Mouse (Mus musculus) small intestine, adult 2 months (tissue): ENCODE results near the gene Sept9.

Experiments
- CTCF ChIP-seq: fragments of 200-500 bp; IDR thresholded peaks from 2 replicates; pipeline ENCODE4 v1.5.1; 2012; ENCODE audit warnings: low read depth, mild to moderate bottlenecking, control low read depth, inconsistent platforms, low read length, moderate library complexity, mixed read lengths; ENCODE audit not compliant: insufficient replicate concordance, insufficient read length; ENCODE audit errors: extremely low read depth
- POLR2A ChIP-seq: fragments of 200-500 bp; IDR thresholded peaks from 2 replicates; pipeline ENCODE4 v1.6.1; 2012; ENCODE audit warnings: low read depth, mild to moderate bottlenecking, control low read depth, inconsistent platforms, low read length, moderate library complexity

DNA sequence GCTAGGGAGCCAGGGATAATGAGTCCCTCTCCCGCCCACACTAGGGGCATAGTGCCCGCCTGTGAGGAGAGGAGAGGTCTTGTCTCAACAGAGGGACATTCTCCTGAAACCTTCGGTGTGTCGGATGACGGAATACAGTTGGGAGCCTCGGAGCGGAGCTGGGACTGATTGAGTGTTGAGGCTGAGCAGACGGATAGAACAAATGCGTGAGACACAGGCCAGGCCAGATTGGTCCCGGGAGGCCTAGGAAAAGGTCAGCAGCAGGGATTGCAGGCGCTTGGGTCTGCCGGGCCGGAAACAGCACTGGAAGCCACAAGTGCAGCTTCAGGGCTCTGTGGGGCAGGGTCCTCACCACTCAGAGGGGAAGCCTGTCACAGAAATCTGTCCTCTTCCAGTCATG, 79.1 kb downstream of the Sept9 start:
- TF ChIP-seq CTCF (no peak), POLR2A (no peak)
